Mouse (Mus musculus) hindbrain, embryonic 10.5 days (tissue): Measurements from ENCODE around the gene BC117090. TPM values are rescaled to one million over a fixed set of nuclear protein-coding genes. Genes with fewer than 3 reads are reported as not detected.
"Not testable (repeated sequence)": the region's sequence is repeated elsewhere in the genome, so short reads cannot be mapped to it uniquely, and the experiment has no call there.

Experiments
- DNase-seq: peaks from one replicate; pipeline ENCODE4 v3.0.0-alpha.2; 2017; ENCODE audit warnings: low spot score
- H3K27ac ChIP-seq: fragments of 300-500 bp; sonication (generic); 2 replicates; pipeline ENCODE4 v1.5.1; 2016; ENCODE audit warnings: mild to moderate bottlenecking, moderate library complexity
- H3K27me3 ChIP-seq: fragments of 300-500 bp; sonication (generic); 2 replicates; pipeline ENCODE4 v1.6.1; 2016; ENCODE audit warnings: mild to moderate bottlenecking; ENCODE audit not compliant: poor library complexity, insufficient read depth, severe bottlenecking
- H3K36me3 ChIP-seq: fragments of 300-500 bp; sonication (generic); 2 replicates; pipeline ENCODE4 v1.6.1; 2016; ENCODE audit warnings: mild to moderate bottlenecking, moderate library complexity
- H3K4me1 ChIP-seq: fragments of 300-500 bp; sonication (generic); replicated peaks from 2 replicates; pipeline ENCODE4 v1.6.1; 2016; ENCODE audit warnings: mild to moderate bottlenecking
- H3K4me3 ChIP-seq: fragments of 300-500 bp; sonication (generic); 2 replicates; pipeline ENCODE4 v1.5.1; 2016; ENCODE audit warnings: mild to moderate bottlenecking, moderate library complexity
- H3K9me3 ChIP-seq: fragments of 300-500 bp; sonication (generic); 2 replicates; pipeline ENCODE4 v1.6.1; 2016; ENCODE audit warnings: mild to moderate bottlenecking, moderate library complexity
- WGBS: fragments of 180-500 bp; shearing (Covaris S2); methylation state at CpG from one replicate; pipeline ENCODE4 v1.1.7; 2016; 5-methylcytosine and 5-hydroxymethylcytosine counted together
- polyA plus RNA-seq: library from polyadenylated mRNA; unstranded; fragments of >200 nt; fragmentation: Nextera tagmentation; extraction: Ambion mirVana; gene quantifications from 2 replicates; pipeline ENCODE4 v1.2.1, GENCODE M21; 2016

Gene BC117090
- polyA plus RNA-seq, result not detected in 2 replicates

DNA sequence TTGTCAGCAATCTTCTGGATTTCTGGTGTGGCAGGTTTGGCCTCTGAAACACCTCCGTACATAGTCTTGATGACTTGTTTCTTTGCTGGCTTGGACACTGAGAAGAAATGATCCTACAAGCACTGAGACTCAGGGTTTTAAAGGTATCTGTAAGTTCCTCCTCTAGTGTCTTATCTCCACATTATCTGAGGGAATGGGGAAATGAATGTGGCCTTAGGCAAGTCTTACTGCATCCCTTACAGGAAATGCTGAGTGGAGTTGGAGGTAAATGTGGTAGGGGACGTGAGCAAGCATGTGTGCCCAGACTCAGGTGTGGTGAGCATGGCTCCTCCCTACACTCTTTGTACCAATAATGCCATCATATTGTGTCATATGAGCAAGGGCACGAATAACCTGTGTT is at the start of gene BC117090:
Gene BC117090 (minus strand): TSS at position 101 of the 400 bp plus-strand sequence.
- 81% methylated on average over 3 of the region's 3 CpGs for WGBS
- Histone ChIP-seq H3K27me3 (no peaks in the 10 kb centered on the region), H3K36me3 (no peaks in the 10 kb centered on the region), H3K27ac (no peak within 1 kb of the TSS), H3K9me3 (no peaks in the 10 kb centered on the region), H3K4me1 (no peaks in the 10 kb centered on the region), H3K4me3 (no peak within 1 kb of the TSS)
- DNase-seq, result no peak

DNA sequence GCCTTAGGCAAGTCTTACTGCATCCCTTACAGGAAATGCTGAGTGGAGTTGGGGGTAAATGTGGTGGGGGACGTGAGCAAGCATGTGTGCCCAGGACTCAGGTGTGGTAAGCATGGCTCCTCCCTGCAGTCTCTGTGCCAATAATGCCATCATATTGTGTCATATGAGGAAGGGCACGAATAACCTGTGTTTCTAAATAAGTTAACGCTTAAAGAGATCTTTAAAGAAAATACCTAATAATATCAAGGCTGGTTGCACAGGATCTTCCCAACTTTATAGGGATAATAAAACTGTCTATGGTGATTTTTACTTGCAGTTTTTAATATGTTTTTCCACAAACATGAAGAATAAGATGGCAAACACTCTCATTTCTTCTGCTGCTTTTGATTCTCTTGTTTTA is 33.5 kb upstream of the BC117090 start, which contains the start of gene BC100530:
Gene BC100530 (minus strand): TSS at position 101 of the 400 bp plus-strand sequence.
- H3K27me3 ChIP-seq, H3K4me3 ChIP-seq, DNase-seq, H3K36me3 ChIP-seq, H3K4me1 ChIP-seq, H3K27ac ChIP-seq, H3K9me3 ChIP-seq: not testable (repeated sequence)
- whole genome bisulfite sequencing, result 81% methylated on average over 3 of the region's 3 CpGs

DNA sequence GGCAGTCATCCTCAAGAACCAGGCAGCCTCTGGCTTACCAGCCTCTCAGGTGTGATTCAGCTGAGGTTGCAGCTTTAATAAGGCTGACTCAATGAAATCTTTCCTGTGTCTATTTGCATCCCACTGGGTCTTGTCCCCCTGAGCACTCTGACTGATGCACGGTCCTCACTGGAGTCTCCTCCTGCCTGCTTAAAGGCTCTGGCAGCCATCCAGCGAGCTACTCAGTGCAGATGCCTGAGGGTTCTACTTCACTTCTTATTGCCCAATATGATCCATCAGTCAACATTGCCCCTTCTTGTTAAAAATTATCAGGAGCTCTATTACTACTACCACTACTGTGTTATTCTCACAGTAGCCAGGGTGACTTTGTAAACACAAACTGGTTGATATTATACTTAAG is 3.0 kb upstream of the BC117090 start:
- no peak for DNase-seq
- H3K4me1 ChIP-seq, result no peaks in the 10 kb centered on the region
- no peak overlapping the region for H3K4me3 ChIP-seq
- no peak overlapping the region for H3K27ac ChIP-seq
- 77% methylated on average over 2 of the region's 2 CpGs for WGBS
- no peaks in the 10 kb centered on the region for H3K36me3 ChIP-seq
- no peaks in the 10 kb centered on the region for H3K27me3 ChIP-seq
- H3K9me3 ChIP-seq, result no peaks in the 10 kb centered on the region

DNA sequence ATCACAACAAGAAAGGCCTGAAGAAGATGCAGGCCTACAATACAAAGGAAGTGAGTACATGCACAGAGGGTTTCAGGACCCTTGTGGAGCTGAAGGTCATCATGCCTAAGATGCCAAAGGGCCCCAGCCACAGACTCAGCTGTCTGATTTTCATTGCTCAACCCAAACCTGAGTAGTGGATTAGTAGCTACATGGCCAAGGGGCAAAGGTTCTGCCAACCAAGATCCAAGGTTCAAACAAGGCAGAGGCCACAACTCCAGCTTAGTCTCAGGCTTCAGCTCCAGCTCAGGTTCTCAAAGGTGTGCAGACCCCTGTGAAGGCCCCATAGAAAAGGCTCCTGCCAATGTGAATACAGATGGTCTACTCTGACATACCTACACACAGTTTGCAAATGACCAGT is 14.8 kb downstream of the BC117090 start:
- no peaks in the 10 kb centered on the region for H3K36me3 ChIP-seq
- no peak overlapping the region for H3K27ac ChIP-seq
- H3K27me3 ChIP-seq, result no peaks in the 10 kb centered on the region
- no peak overlapping the region for H3K4me3 ChIP-seq
- DNase-seq, result no peak
- H3K9me3 ChIP-seq, result no peaks in the 10 kb centered on the region
- H3K4me1 ChIP-seq, result no peaks in the 10 kb centered on the region

DNA sequence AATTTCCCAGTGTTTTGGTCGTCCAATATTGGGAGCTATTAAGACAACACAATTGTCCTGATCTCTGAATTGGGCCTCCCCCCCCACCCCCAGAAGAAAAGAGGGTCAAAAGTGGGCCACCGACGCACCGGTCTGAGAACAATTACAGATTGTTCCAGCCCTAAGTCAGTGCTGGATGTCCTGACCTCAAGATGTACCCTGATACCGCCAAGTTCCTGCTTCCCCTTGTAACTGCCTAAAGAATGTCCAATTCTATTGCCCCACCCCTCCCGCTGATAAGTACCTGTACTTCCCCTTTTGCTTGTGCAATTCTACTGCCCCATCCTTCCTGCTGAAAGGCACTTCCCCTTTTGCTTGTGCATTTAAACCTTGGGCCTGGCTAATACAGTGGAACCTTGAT is 18.0 kb downstream of the BC117090 start:
- not testable (repeated sequence) for H3K36me3 ChIP-seq, H3K9me3 ChIP-seq, H3K27me3 ChIP-seq, H3K4me1 ChIP-seq, H3K4me3 ChIP-seq, H3K27ac ChIP-seq, DNase-seq
- WGBS, result 81% methylated on average over 6 of the region's 6 CpGs

DNA sequence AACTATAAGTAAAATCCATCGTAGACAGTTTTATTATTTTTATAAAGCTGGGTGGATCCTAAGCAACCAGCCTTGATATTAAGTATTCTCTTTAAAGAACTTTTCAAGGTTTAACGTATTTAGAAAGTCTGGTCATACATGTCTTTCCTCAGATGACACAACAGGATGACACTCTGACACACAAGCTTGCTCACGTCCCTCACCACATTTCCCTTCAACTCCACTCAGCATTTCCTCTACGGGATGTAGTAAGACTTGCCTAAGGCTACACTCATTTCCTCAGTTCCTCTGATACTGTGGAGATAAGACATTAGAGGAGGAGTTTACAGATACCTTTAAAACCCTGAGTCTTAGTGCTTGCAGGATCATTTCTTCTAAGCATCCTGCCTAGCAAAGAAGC is 26.5 kb downstream of the BC117090 start:
- Histone ChIP-seq H3K27ac (no peak overlapping the region), H3K36me3 (no peaks in the 10 kb centered on the region), H3K9me3 (no peaks in the 10 kb centered on the region), H3K4me1 (no peaks in the 10 kb centered on the region), H3K4me3 (no peak overlapping the region), H3K27me3 (no peaks in the 10 kb centered on the region)
- DNase-seq, result no peak
- WGBS, result 86% methylated on average over 4 of the region's 4 CpGs

DNA sequence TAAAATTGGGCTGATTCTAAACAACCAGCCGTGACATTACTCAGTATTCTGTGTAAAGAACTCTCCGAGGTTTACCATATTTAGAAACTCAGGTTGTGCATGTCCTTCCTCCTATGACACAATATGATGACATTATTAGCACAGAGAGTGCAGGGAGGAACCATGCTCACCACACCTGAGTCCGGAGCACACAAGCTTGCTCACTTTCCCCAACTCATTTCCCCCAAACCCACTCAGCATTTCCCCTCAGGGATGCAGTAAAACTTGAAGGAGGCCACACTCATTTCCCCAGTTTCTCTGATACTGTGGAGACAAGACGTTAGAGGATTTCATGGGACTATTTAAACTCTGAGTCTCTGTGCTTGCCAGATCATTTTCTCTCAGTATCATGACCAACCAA is 45.0 kb downstream of the BC117090 start:
- Histone ChIP-seq H3K27me3 (no peaks in the 10 kb centered on the region), H3K4me1 (no peaks in the 10 kb centered on the region), H3K27ac (no peak overlapping the region), H3K4me3 (no peak overlapping the region), H3K9me3 (no peaks in the 10 kb centered on the region), H3K36me3 (no peaks in the 10 kb centered on the region)
- DNase-seq, result no peak
- 88% methylated on average over 4 of the region's 4 CpGs for WGBS

DNA sequence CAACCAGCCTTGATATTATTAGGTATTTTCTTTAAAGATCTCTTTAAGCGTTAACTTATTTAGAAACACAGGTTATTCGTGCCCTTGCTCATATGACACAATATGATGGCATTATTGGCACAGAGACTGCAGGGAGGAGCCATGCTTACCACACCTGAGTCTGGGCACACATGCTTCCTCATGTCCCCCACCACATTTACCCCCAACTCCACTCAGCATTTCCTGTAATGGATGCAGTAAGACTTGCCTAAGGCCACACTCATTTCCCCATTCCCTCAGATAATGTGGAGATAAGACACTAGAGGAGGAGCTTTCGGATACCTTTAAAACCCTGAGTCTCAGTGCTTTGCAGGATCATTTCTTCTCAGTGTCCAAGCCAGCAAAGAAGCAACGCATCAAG is 57.3 kb downstream of the BC117090 start, which contains the start of gene Stfa1:
Gene Stfa1 (plus strand): TSS at position 156 of the 400 bp plus-strand sequence.
- H3K4me1 ChIP-seq, H3K27ac ChIP-seq, H3K4me3 ChIP-seq, H3K36me3 ChIP-seq, DNase-seq, H3K27me3 ChIP-seq, H3K9me3 ChIP-seq: not testable (repeated sequence)
- WGBS, result 88% methylated on average over 4 of the region's 4 CpGs

Other genes with a start within 250 kb of the BC117090 start
- not detected in 2 replicates for gene Csta1, start 203.1 kb downstream of the BC117090 start, polyA plus RNA-seq
- gene Stfa2l1, start 177.5 kb downstream of the BC117090 start, polyA plus RNA-seq, result not detected in 2 replicates
- not detected in 2 replicates for gene Gm5483, start 150.1 kb downstream of the BC117090 start, polyA plus RNA-seq
- gene Gm5416, start 123.9 kb downstream of the BC117090 start, polyA plus RNA-seq, result not detected in 2 replicates
- not detected in 2 replicates for gene 2010005H15Rik, start 112.9 kb downstream of the BC117090 start, polyA plus RNA-seq
- gene Stfa1, start 57.4 kb downstream of the BC117090 start, polyA plus RNA-seq, result 0.26 and 0.66 TPM in 2 replicates
- not detected in 2 replicates for gene BC100530, start 33.4 kb upstream of the BC117090 start, polyA plus RNA-seq
- gene Stfa2, start 74.1 kb upstream of the BC117090 start, polyA plus RNA-seq, result not detected in 2 replicates
- not detected in 2 replicates for gene Stfa3, start 121.1 kb upstream of the BC117090 start, polyA plus RNA-seq
- gene Casr, start 227.8 kb upstream of the BC117090 start, polyA plus RNA-seq, result 0.04 and 0.10 TPM in 2 replicates